In genomic region chr19:45079769-45080515, GRCm38 (mm10) we compare ENCODE assay signal across 8 mouse cellular contexts. TPM values are rescaled to one million over a fixed set of nuclear protein-coding genes. Genes with fewer than 3 reads are reported as not detected.
DNase-seq lines count a peak whose midpoint lies in the region; ATAC-seq lines count a peak whose summit lies in the region.

No protein-coding gene starts in this region.

- no peaks in the 10 kb centered on the region for H3K36me3 ChIP-seq in embryonic facial prominence, embryonic 12.5 days
- no peaks in the 10 kb centered on the region for H3K36me3 ChIP-seq in heart, embryonic 13.5 days
- no peaks in the 10 kb centered on the region for H3K36me3 ChIP-seq in kidney, embryonic 14.5 days (ENCODE audit: control insufficient read depth, insufficient read depth, low read length)
- no peaks in the 10 kb centered on the region for H3K36me3 ChIP-seq in neural tube, embryonic 15.5 days

- H3K4me2 ChIP-seq in embryonic facial prominence, embryonic 12.5 days (replicated peaks), result peak overlapping the region; percentile 62
- H3K4me2 ChIP-seq in heart, embryonic 13.5 days, result peak overlapping the region; percentile 80
- peak overlapping the region; percentile 43 for H3K4me2 ChIP-seq in kidney, embryonic 14.5 days (replicated peaks; ENCODE audit: low read depth, low read length)
- peak overlapping the region; percentile 59 for H3K4me2 ChIP-seq in neural tube, embryonic 15.5 days

- peak overlapping the region; percentile 36 for H3K9ac ChIP-seq in embryonic facial prominence, embryonic 12.5 days
- H3K9ac ChIP-seq in heart, embryonic 13.5 days, result peak overlapping the region; percentile 73
- peak overlapping the region; percentile 42 for H3K9ac ChIP-seq in kidney, embryonic 14.5 days (ENCODE audit: low read depth, low read length)
- H3K9ac ChIP-seq in neural tube, embryonic 15.5 days (replicated peaks), result 0 out of 2 replicates have a peak overlapping the region, but pooled peaks have one; percentile 10

- peak overlapping the region; percentile 46; the same call in 1 of the 2 replicates for H3K27ac ChIP-seq in embryonic facial prominence, embryonic 12.5 days
- peak overlapping the region; percentile 48 for H3K27ac ChIP-seq in heart, embryonic 13.5 days (replicated peaks)
- no peak overlapping the region for H3K27ac ChIP-seq in kidney, embryonic 14.5 days (ENCODE audit: low read depth, low read length)
- no peak overlapping the region for H3K27ac ChIP-seq in neural tube, embryonic 15.5 days (replicated peaks)

- peak; percentile 88 for DNase-seq in CD4-positive, CD25-positive, alpha-beta regulatory T cell, adult 2 months (ENCODE audit: low read depth, low spot score)
- DNase-seq in adrenal gland, adult 8-10 months, result peak; percentile 44
- DNase-seq in lung, adult 18-20 months, result peak; percentile 88 to 91
- DNase-seq in urinary bladder, postnatal 25 days (ENCODE audit: low spot score), result peak; percentile 60

- H3K4me1 ChIP-seq in embryonic facial prominence, embryonic 12.5 days, result peaks cover 58% of the 10 kb centered on the region
- H3K4me1 ChIP-seq in heart, embryonic 13.5 days, result peaks cover 72% of the 10 kb centered on the region
- peaks cover 40% of the 10 kb centered on the region for H3K4me1 ChIP-seq in kidney, embryonic 14.5 days (ENCODE audit: control insufficient read depth, insufficient read depth, low read length)
- peaks cover 50% of the 10 kb centered on the region for H3K4me1 ChIP-seq in neural tube, embryonic 15.5 days

- under 1% methylated on average over 45 of the region's 45 CpGs for WGBS in embryonic facial prominence, embryonic 12.5 days
- 1% methylated on average over 45 of the region's 45 CpGs for WGBS in heart, embryonic 13.5 days
- WGBS in kidney, embryonic 14.5 days, result under 1% methylated on average over 45 of the region's 45 CpGs
- WGBS in neural tube, embryonic 15.5 days, result 1% methylated on average over 45 of the region's 45 CpGs

- H3K9me3 ChIP-seq in embryonic facial prominence, embryonic 12.5 days, result no peaks in the 10 kb centered on the region
- no peaks in the 10 kb centered on the region for H3K9me3 ChIP-seq in heart, embryonic 13.5 days
- H3K9me3 ChIP-seq in kidney, embryonic 14.5 days (ENCODE audit: control insufficient read depth, low read length), result no peaks in the 10 kb centered on the region
- no peaks in the 10 kb centered on the region for H3K9me3 ChIP-seq in neural tube, embryonic 15.5 days (replicated peaks)

- H3K4me3 ChIP-seq in embryonic facial prominence, embryonic 12.5 days, result peak overlapping the region; percentile 28
- H3K4me3 ChIP-seq in heart, embryonic 13.5 days, result peak overlapping the region; percentile 46
- peak overlapping the region; percentile 35 for H3K4me3 ChIP-seq in kidney, embryonic 14.5 days (ENCODE audit: low read length)
- peak overlapping the region; percentile 26 for H3K4me3 ChIP-seq in neural tube, embryonic 15.5 days (replicated peaks)

- no peak for ATAC-seq in embryonic facial prominence, embryonic 12.5 days (ENCODE audit: insufficient number of reproducible peaks, insufficient read depth, low FRiP score, low TSS enrichment)
- ATAC-seq in heart, embryonic 13.5 days (ENCODE audit: extremely low read depth, insufficient number of reproducible peaks, low FRiP score, low TSS enrichment), result peak; percentile 18; the same call in 1 of the 2 replicates
- no peak for ATAC-seq in kidney, embryonic 14.5 days (ENCODE audit: low FRiP score, low TSS enrichment)
- 0 out of 2 replicates have a peak, but pooled peaks have one; percentile 8 for ATAC-seq in neural tube, embryonic 15.5 days (ENCODE audit: low FRiP score)

- peaks cover 68% of the 10 kb centered on the region for H3K27me3 ChIP-seq in embryonic facial prominence, embryonic 12.5 days
- H3K27me3 ChIP-seq in heart, embryonic 13.5 days (replicated peaks), result peaks cover 90% of the 10 kb centered on the region
- peaks cover 65% of the 10 kb centered on the region for H3K27me3 ChIP-seq in kidney, embryonic 14.5 days (ENCODE audit: control insufficient read depth, insufficient read depth, low read length)
- H3K27me3 ChIP-seq in neural tube, embryonic 15.5 days (replicated peaks), result peaks cover 91% of the 10 kb centered on the region

RNA-seq across cellular contexts. Expression of gene Kazald1, which starts 4.9 kb away (rescaled TPM):
- 10 to 100 TPM in 2 of 4 experiments, 1 to 10 TPM in 2; 6.2 to 13.8 (median 9.5) TPM for total RNA-seq in adrenal gland, adult 8-10 months (2022)
- 7.0 and 8.4 TPM in 2 replicates for polyA plus RNA-seq in embryonic facial prominence, embryonic 12.5 days (2016; fragmentation: Nextera tagmentation; extraction: Ambion mirVana)
- 5.8 and 6.5 TPM in 2 replicates for polyA plus RNA-seq in heart, embryonic 13.5 days (2015; fragmentation: Nextera tagmentation; extraction: Ambion mirVana)
- 10.7 and 10.9 TPM in 2 replicates for polyA plus RNA-seq in kidney, embryonic 14.5 days (2014; fragmentation: Nextera tagmentation; extraction: Ambion mirVana)
- 3.0 and 5.3 TPM in 2 replicates for polyA plus RNA-seq in neural tube, embryonic 15.5 days (2015; fragmentation: Nextera tagmentation; extraction: Ambion mirVana)

RNA-seq across cellular contexts. Expression of gene Sfxn3, which starts 32.6 kb away (rescaled TPM):
- 10 to 100 TPM; 53.1 to 96.1 (median 73.9) TPM for total RNA-seq in adrenal gland, adult 8-10 months (2022)
- polyA plus RNA-seq in embryonic facial prominence, embryonic 12.5 days (2016; fragmentation: Nextera tagmentation; extraction: Ambion mirVana), result 24.3 and 25.1 TPM in 2 replicates
- 17.6 and 19.6 TPM in 2 replicates for polyA plus RNA-seq in heart, embryonic 13.5 days (2015; fragmentation: Nextera tagmentation; extraction: Ambion mirVana)
- polyA plus RNA-seq in kidney, embryonic 14.5 days (2014; fragmentation: Nextera tagmentation; extraction: Ambion mirVana), result 11.0 and 18.3 TPM in 2 replicates
- polyA plus RNA-seq in neural tube, embryonic 15.5 days (2015; fragmentation: Nextera tagmentation; extraction: Ambion mirVana), result 68.6 and 75.8 TPM in 2 replicates

RNA-seq across cellular contexts. Expression of gene Pdzd7, which starts 34.4 kb away (rescaled TPM):
- under 1 TPM; 0.12 to 1.00 (median 0.56) TPM for total RNA-seq in adrenal gland, adult 8-10 months (2022)
- 0.29 and 0.52 TPM in 2 replicates for polyA plus RNA-seq in embryonic facial prominence, embryonic 12.5 days (2016; fragmentation: Nextera tagmentation; extraction: Ambion mirVana)
- 0.15 TPM in 1 of 2 replicates, not detected in the other for polyA plus RNA-seq in heart, embryonic 13.5 days (2015; fragmentation: Nextera tagmentation; extraction: Ambion mirVana)
- 1.3 and 1.4 TPM in 2 replicates for polyA plus RNA-seq in kidney, embryonic 14.5 days (2014; fragmentation: Nextera tagmentation; extraction: Ambion mirVana)
- 1.5 and 2.6 TPM in 2 replicates for polyA plus RNA-seq in neural tube, embryonic 15.5 days (2015; fragmentation: Nextera tagmentation; extraction: Ambion mirVana)

Comparison
In these comparisons a context has a peak if more than half of its experiments do, and no peak if none do; other contexts are left out.
1. ATAC-seq: peak in heart, embryonic 13.5 days (single experiment) and neural tube, embryonic 15.5 days (single experiment); none in embryonic facial prominence, embryonic 12.5 days (single experiment) and kidney, embryonic 14.5 days (single experiment).
2. H3K27ac ChIP-seq: peak in embryonic facial prominence, embryonic 12.5 days (single experiment) and heart, embryonic 13.5 days (single experiment); none in kidney, embryonic 14.5 days (single experiment) and neural tube, embryonic 15.5 days (single experiment).
3. H3K9ac ChIP-seq: peak in every context shown above with its lines; median percentile 73 in heart, embryonic 13.5 days; 42 in kidney, embryonic 14.5 days; 36 in embryonic facial prominence, embryonic 12.5 days; 10 in neural tube, embryonic 15.5 days.
4. Peak in every context shown above with its lines, with median percentiles within 50 percentile points of each other: DNase-seq, H3K4me2 ChIP-seq and H3K4me3 ChIP-seq.